Comparison of ENCODE assay signal across 8 mouse cellular contexts in genomic region chr1:152687099-152687730, GRCm38 (mm10).
DNase-seq lines count a peak whose midpoint lies in the region; ATAC-seq and TF ChIP-seq lines count a peak whose summit lies in the region.

No protein-coding gene starts in this region.

- H3K4me3 ChIP-seq in kidney, adult 2 months (ENCODE audit: insufficient read depth, low read depth, low read length) = no peak overlapping the region
- H3K4me3 ChIP-seq in kidney, embryonic 14.5 days (ENCODE audit: low read length) = no peak overlapping the region

- no peaks in the 10 kb centered on the region for H3K9me3 ChIP-seq in kidney, embryonic 14.5 days (ENCODE audit: control insufficient read depth, low read length)

- no peaks in the 10 kb centered on the region for H3K36me3 ChIP-seq in kidney, adult 2 months (ENCODE audit: control insufficient read depth, insufficient read depth, low read length)
- H3K36me3 ChIP-seq in kidney, embryonic 14.5 days (ENCODE audit: control insufficient read depth, insufficient read depth, low read length) = no peaks in the 10 kb centered on the region

- H3K4me1 ChIP-seq in kidney, adult 2 months (ENCODE audit: control insufficient read depth, insufficient read depth, low read length) = peaks cover 7% of the 10 kb centered on the region
- H3K4me1 ChIP-seq in kidney, embryonic 14.5 days (ENCODE audit: control insufficient read depth, insufficient read depth, low read length) = peaks cover 26% of the 10 kb centered on the region

- H3K9ac ChIP-seq in kidney, embryonic 14.5 days (ENCODE audit: low read depth, low read length) = peak overlapping the region; percentile 19; the same call in 1 of the 2 replicates

- peak; percentile 74 for ATAC-seq in kidney, embryonic 14.5 days (ENCODE audit: low FRiP score, low TSS enrichment)

- 51% methylated on average over 6 of the region's 6 CpGs for WGBS in kidney, adult 2 months
- 6% methylated on average over 6 of the region's 6 CpGs for WGBS in kidney, embryonic 14.5 days

- no peak for TF ChIP-seq CTCF in kidney, adult 2 months (conservative IDR thresholded peaks at IDR 0.05; ENCODE audit: insufficient read depth, insufficient read length, low read depth, low read length)

- peak overlapping the region; percentile 25 for H3K4me2 ChIP-seq in kidney, embryonic 14.5 days (replicated peaks; ENCODE audit: low read depth, low read length)

- no peak for TF ChIP-seq POLR2A in kidney, adult 2 months (IDR thresholded peaks at IDR 0.05; ENCODE audit: low read depth, low read length)

- H3K27ac ChIP-seq in kidney, adult 2 months (ENCODE audit: insufficient read depth, low read depth, low read length) = peak overlapping the region; percentile 5; the same call in 1 of the 2 replicates
- H3K27ac ChIP-seq in kidney, embryonic 14.5 days (ENCODE audit: low read depth, low read length) = peak overlapping the region; percentile 77

- no peaks in the 10 kb centered on the region for H3K27me3 ChIP-seq in kidney, adult 2 months (replicated peaks; ENCODE audit: control insufficient read depth, insufficient read depth, low read length)
- no peaks in the 10 kb centered on the region for H3K27me3 ChIP-seq in kidney, embryonic 14.5 days (ENCODE audit: control insufficient read depth, insufficient read depth, low read length)

- DNase-seq in kidney, adult 2 months = no peak
- no peak for DNase-seq in kidney, adult 8-10 months
- DNase-seq in gastrocnemius, postnatal 25 days = peak; percentile 45
- peak; percentile 48 for DNase-seq in lung, postnatal 25 days (ENCODE audit: low spot score)
- DNase-seq in frontal cortex, postnatal 25 days (ENCODE audit: low spot score in 2 of 2) = no peak
- no peak for DNase-seq in cerebellum, postnatal 36 days
- DNase-seq in thymus, postnatal 25 days = no peak

Comparison
In these comparisons a context has a peak if more than half of its experiments do, and no peak if none do; other contexts are left out.
1. DNase-seq: peak in gastrocnemius, postnatal 25 days (single experiment) and lung, postnatal 25 days (single experiment); none in kidney, adult 2 months (single experiment), kidney, adult 8-10 months (0 of 2), frontal cortex, postnatal 25 days (0 of 2), cerebellum, postnatal 36 days (0 of 2) and thymus, postnatal 25 days (single experiment).